Mouse (Mus musculus) small intestine, adult 2 months (tissue): ENCODE data around the gene Tmem190. TPM values are rescaled to one million over a fixed set of nuclear protein-coding genes. Genes with fewer than 3 reads are reported as not detected.
A peak's percentile ranks its signal among the peaks of the same experiment; 100 is the strongest.

Source experiments
- H3K27ac ChIP-seq: fragments of 200-500 bp; 2 replicates; pipeline ENCODE4 v1.5.1; 2012; ENCODE audit warnings: low read depth, low read length, control low read depth, inconsistent platforms; ENCODE audit not compliant: insufficient read depth
- H3K27me3 ChIP-seq: fragments of 200-500 bp; 2 replicates; pipeline ENCODE4 v1.6.1; 2012; ENCODE audit warnings: mild to moderate bottlenecking, moderate library complexity, low read length, inconsistent platforms; ENCODE audit not compliant: control insufficient read depth, insufficient read depth
- H3K36me3 ChIP-seq: fragments of 200-500 bp; 2 replicates; pipeline ENCODE4 v1.6.1; 2012; ENCODE audit warnings: mild to moderate bottlenecking, low read length, control low read depth, inconsistent platforms; ENCODE audit not compliant: control insufficient read depth, insufficient read depth
- H3K4me1 ChIP-seq: fragments of 200-500 bp; 2 replicates; pipeline ENCODE4 v1.6.1; 2012; ENCODE audit warnings: low read length, inconsistent platforms, mixed read lengths; ENCODE audit not compliant: control insufficient read depth, insufficient read depth, insufficient read length
- H3K4me3 ChIP-seq: fragments of 200-500 bp; 2 replicates; pipeline ENCODE4 v1.5.1; 2012; ENCODE audit warnings: low read depth, mild to moderate bottlenecking, control low read depth, inconsistent platforms, low read length, moderate library complexity
- CTCF ChIP-seq: fragments of 200-500 bp; IDR thresholded peaks from 2 replicates; pipeline ENCODE4 v1.5.1; 2012; ENCODE audit warnings: low read depth, mild to moderate bottlenecking, control low read depth, inconsistent platforms, low read length, moderate library complexity, mixed read lengths; ENCODE audit not compliant: insufficient replicate concordance, insufficient read length; ENCODE audit errors: extremely low read depth
- POLR2A ChIP-seq: fragments of 200-500 bp; IDR thresholded peaks from 2 replicates; pipeline ENCODE4 v1.6.1; 2012; ENCODE audit warnings: low read depth, mild to moderate bottlenecking, control low read depth, inconsistent platforms, low read length, moderate library complexity
- WGBS: fragments of 180-500 bp; shearing (Covaris S2); methylation state at CpG from one replicate; pipeline ENCODE4 v1.1.7; 2018; 5-methylcytosine and 5-hydroxymethylcytosine counted together
- polyA plus RNA-seq: library from polyadenylated mRNA; depleted of rRNA; stranded (reverse); fragments of >200 nt; gene quantifications from 2 replicates; pipeline ENCODE4 v1.2.3, GENCODE M21; 2012

Gene Tmem190
- polyA plus RNA-seq, 1 experiment, result not detected

- no peak for TF ChIP-seq CTCF
- TF ChIP-seq POLR2A, result no peak
- no peaks in the 10 kb centered on the region for H3K27me3 ChIP-seq
- 86% methylated on average over 21 of the region's 21 CpGs for WGBS
- H3K27ac ChIP-seq, result peak overlapping the region; percentile 94
- H3K4me3 ChIP-seq, result no peak overlapping the region
- peaks cover 30% of the 10 kb centered on the region for H3K36me3 ChIP-seq
- peaks cover 8% of the 10 kb centered on the region for H3K4me1 ChIP-seq
These were observed 40.9 kb upstream of the Tmem190 start for GRCm38 (mm10) chr7:4741672-4742481.

DNA sequence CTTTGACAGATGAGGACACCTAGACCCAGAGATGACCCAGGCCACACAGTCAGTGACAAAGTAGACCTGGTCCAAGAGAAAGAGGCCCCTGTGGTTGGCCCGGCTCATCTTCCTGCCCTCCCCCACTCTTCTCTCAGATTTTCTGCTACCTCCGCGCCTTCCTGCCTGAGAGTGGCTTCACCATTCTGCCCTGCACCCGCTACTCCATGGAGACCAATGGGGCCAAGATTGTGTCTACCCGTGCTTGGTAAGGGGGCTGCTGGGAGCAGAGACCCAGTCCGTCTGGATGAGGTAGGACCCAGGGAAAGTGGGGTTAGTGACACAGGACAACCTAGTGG lies 40.3 kb upstream of the Tmem190 start:
- H3K4me3 ChIP-seq, result no peak overlapping the region
- 93% methylated on average over 6 of the region's 6 CpGs for WGBS
- H3K27ac ChIP-seq, result no peak overlapping the region
- peaks cover 8% of the 10 kb centered on the region for H3K4me1 ChIP-seq
- TF ChIP-seq POLR2A (no peak), CTCF (no peak)
- H3K36me3 ChIP-seq, result peaks cover 32% of the 10 kb centered on the region
- no peaks in the 10 kb centered on the region for H3K27me3 ChIP-seq

DNA sequence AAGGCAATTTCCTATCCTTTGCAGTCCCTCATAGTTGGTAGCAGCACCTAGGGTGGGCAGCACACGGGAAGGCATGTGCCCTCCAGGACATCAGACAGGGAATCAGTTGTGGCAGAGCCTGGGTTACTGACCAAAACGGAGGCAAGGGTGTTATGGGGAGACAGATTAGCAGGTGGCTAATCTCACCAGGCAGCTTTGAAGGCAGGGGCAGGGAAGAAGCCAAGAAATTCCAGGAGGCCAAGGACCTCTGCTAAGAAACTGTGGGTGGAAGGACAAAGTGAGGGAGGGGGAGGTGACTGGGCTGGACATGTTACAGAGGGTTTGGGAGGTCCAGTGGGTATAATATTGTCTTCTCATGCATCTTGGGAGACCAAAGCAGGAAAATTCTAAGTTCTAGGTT lies 39.4 kb upstream of the Tmem190 start:
- no peaks in the 10 kb centered on the region for H3K27me3 ChIP-seq
- no peak overlapping the region for H3K27ac ChIP-seq
- H3K4me1 ChIP-seq, result peaks cover 14% of the 10 kb centered on the region
- WGBS, result 75% methylated on average over 2 of the region's 2 CpGs
- H3K4me3 ChIP-seq, result no peak overlapping the region
- peaks cover 32% of the 10 kb centered on the region for H3K36me3 ChIP-seq
- TF ChIP-seq POLR2A (no peak), CTCF (no peak)

DNA sequence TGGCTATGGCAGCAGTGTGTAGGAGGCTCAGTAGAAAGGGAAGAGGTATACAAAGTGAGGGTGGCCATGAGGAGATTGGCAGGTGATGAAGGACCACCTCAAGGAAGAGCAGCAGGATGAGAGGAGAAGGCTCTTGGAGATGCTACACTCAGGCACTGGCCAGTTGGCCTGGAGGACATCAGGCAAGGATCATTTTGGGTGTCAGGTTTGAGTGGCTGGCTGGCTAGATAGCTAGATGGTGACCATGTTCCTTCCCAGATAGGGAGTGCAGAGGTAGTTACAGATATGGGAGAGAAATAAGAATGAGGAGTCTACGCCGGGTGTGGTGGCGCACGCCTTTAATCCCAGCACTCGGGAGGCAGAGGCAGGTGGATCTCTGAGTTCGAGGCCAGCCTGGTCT lies 37.9 kb upstream of the Tmem190 start:
- Histone ChIP-seq H3K4me3 (no peak overlapping the region), H3K27ac (no peak overlapping the region), H3K36me3 (peaks cover 32% of the 10 kb centered on the region), H3K27me3 (no peaks in the 10 kb centered on the region), H3K4me1 (peaks cover 11% of the 10 kb centered on the region)
- no peak for TF ChIP-seq POLR2A
- TF ChIP-seq CTCF, result no peak
- WGBS, result 94% methylated on average over 6 of the region's 6 CpGs

DNA sequence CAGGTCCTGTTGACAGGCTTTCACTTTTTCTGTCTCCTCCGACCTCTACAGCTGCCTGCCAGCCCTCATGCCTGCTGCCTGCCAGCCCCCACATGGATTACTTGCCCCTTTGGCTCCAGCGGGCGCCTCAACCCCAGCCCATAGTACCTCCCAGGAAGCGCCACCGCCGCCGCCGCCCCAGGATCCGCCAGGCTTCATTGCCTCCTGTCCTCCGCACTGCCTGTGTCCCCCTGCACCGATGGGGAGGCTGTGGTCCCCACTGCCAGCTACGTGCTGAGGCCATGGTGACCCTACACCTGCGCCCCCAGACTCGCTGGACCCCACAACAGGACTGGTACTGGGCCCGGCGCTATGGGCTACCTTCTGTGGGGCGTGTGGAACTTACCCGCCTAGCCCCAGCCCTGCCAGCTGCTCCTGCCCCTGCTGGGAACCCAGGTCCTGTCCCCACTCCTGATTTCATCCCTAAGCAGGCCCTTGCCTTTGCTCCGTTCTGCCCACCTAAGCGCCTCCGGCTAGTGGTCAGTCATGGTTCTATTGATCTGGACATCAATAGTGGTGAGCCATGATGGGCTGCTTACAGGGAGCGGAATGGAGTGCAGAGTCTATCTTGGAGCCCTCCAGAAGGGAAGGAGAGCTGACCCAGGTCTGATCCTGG lies 36.3 kb upstream of the Tmem190 start:
- Histone ChIP-seq H3K27ac (no peak overlapping the region), H3K4me1 (peaks cover 10% of the 10 kb centered on the region), H3K36me3 (peaks cover 32% of the 10 kb centered on the region), H3K4me3 (no peak overlapping the region), H3K27me3 (no peaks in the 10 kb centered on the region)
- TF ChIP-seq POLR2A (no peak), CTCF (no peak)
- 93% methylated on average over 22 of the region's 22 CpGs for WGBS

GRCm38 (mm10) chr7:4747156-4747899 lies 35.4 kb upstream of the Tmem190 start:
- peaks cover 26% of the 10 kb centered on the region for H3K36me3 ChIP-seq
- H3K27ac ChIP-seq, result no peak overlapping the region
- 76% methylated on average over 9 of the region's 9 CpGs for WGBS
- no peak overlapping the region for H3K4me3 ChIP-seq
- TF ChIP-seq POLR2A (no peak), CTCF (no peak)
- H3K4me1 ChIP-seq, result peaks cover 15% of the 10 kb centered on the region
- no peaks in the 10 kb centered on the region for H3K27me3 ChIP-seq

DNA sequence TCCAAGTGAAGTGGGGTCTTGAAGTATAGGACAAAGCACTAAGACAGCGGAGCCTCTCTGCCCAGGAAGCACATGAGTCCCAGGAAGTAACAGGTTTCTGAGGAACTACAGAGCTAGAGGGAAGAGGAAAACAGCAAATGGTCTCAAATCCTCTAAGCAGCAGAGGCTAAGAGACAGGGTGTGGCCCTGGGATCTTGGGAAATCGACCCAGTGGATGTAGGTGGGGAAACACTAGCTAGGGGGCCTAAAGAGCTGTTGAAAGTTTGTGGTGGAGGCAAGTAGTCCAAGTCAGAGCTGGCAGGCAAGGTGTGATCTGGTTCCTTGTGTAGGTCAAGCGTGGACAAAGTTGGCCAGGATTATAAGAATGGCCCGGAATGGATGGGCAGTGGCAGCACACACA lies 34.4 kb upstream of the Tmem190 start:
- Histone ChIP-seq H3K4me3 (no peak overlapping the region), H3K4me1 (peaks cover 16% of the 10 kb centered on the region), H3K27me3 (no peaks in the 10 kb centered on the region), H3K36me3 (peaks cover 17% of the 10 kb centered on the region), H3K27ac (peak overlapping the region; percentile 78)
- TF ChIP-seq POLR2A, result no peak
- no peak for TF ChIP-seq CTCF
- 69% methylated on average over 4 of the region's 4 CpGs for WGBS
